ENCODE assay signal across 11 mouse cellular contexts in genomic region chr11:14182020-14182419, GRCm38 (mm10).
DNase-seq lines count a peak whose midpoint lies in the region; ATAC-seq and TF ChIP-seq lines count a peak whose summit lies in the region.
"Had no signal": no experiment of that assay in that cellular context is flagged by ENCODE, and none has a peak within 500 bp of the region (broad histone marks: within the 10 kb centered on the region; RNA-seq: fewer than 3 reads in every experiment).

No protein-coding gene starts in this region.

- no peak overlapping the region for H3K4me3 ChIP-seq in lung, embryonic 14.5 days (ENCODE audit: low read depth, low read length)
- H3K4me3 ChIP-seq in hindbrain, embryonic 14.5 days (replicated peaks; ENCODE audit: low read length): no peak overlapping the region
- no peak overlapping the region for H3K4me3 ChIP-seq in neural tube, embryonic 15.5 days (replicated peaks)
- H3K4me3 ChIP-seq: limb, embryonic 13.5 days had no signal

- WGBS in lung, embryonic 14.5 days: 18% methylated on average over 1 of the region's 1 CpGs
- WGBS in hindbrain, embryonic 14.5 days: 10% methylated on average over 1 of the region's 1 CpGs
- 4% methylated on average over 1 of the region's 1 CpGs for WGBS in neural tube, embryonic 15.5 days

- H3K9me3 ChIP-seq in lung, embryonic 14.5 days (ENCODE audit: low read depth, low read length): no peaks in the 10 kb centered on the region
- no peaks in the 10 kb centered on the region for H3K9me3 ChIP-seq in hindbrain, embryonic 14.5 days (ENCODE audit: control insufficient read depth, low read length)
- H3K9me3 ChIP-seq in neural tube, embryonic 15.5 days (replicated peaks): no peaks in the 10 kb centered on the region
- H3K9me3 ChIP-seq: G1E; limb, embryonic 13.5 days had no signal

- TF ChIP-seq CTCF in lung, embryonic 14.5 days (IDR thresholded peaks at IDR 0.05; ENCODE audit: low read depth): no peak

- H3K4me2 ChIP-seq in lung, embryonic 14.5 days: no peak overlapping the region
- no peak overlapping the region for H3K4me2 ChIP-seq in hindbrain, embryonic 14.5 days (replicated peaks)
- no peak overlapping the region for H3K4me2 ChIP-seq in neural tube, embryonic 15.5 days
- H3K4me2 ChIP-seq: limb, embryonic 13.5 days had no signal

- DNase-seq in lung, embryonic 14.5 days: peak; percentile 7
- DNase-seq in lung, postnatal 25 days (ENCODE audit: low spot score): no peak
- peak; percentile 69 for DNase-seq in embryo, embryonic 10.5 days (ENCODE audit: low spot score)
- DNase-seq in hindbrain, embryonic 14.5 days (ENCODE audit: low spot score): peak; percentile 29
- DNase-seq in urinary bladder, postnatal 36 days (ENCODE audit: low spot score in 2 of 2): no peak
- no peak for DNase-seq in spleen, adult 18-20 months
- DNase-seq in heart, postnatal 4 days: no peak
- DNase-seq: kidney, postnatal 14 days had no signal

- no peak overlapping the region for H3K9ac ChIP-seq in lung, embryonic 14.5 days
- H3K9ac ChIP-seq in hindbrain, embryonic 14.5 days: no peak overlapping the region
- H3K9ac ChIP-seq in neural tube, embryonic 15.5 days (replicated peaks): no peak overlapping the region
- H3K9ac ChIP-seq: limb, embryonic 13.5 days had no signal

- H3K27me3 ChIP-seq in lung, embryonic 14.5 days (ENCODE audit: insufficient read depth, low read length): no peaks in the 10 kb centered on the region
- no peaks in the 10 kb centered on the region for H3K27me3 ChIP-seq in hindbrain, embryonic 14.5 days (ENCODE audit: control insufficient read depth, insufficient read depth, low read length)
- no peaks in the 10 kb centered on the region for H3K27me3 ChIP-seq in neural tube, embryonic 15.5 days (replicated peaks)
- H3K27me3 ChIP-seq: limb, embryonic 13.5 days had no signal

- no peaks in the 10 kb centered on the region for H3K4me1 ChIP-seq in lung, embryonic 14.5 days (ENCODE audit: insufficient read depth)
- peaks cover 8% of the 10 kb centered on the region; the same call in 1 of the 2 replicates for H3K4me1 ChIP-seq in hindbrain, embryonic 14.5 days (replicated peaks; ENCODE audit: control insufficient read depth, insufficient read depth, low read length)
- H3K4me1 ChIP-seq in neural tube, embryonic 15.5 days: no peaks in the 10 kb centered on the region; the same call in 1 of the 2 replicates
- H3K4me1 ChIP-seq: limb, embryonic 13.5 days had no signal

- H3K27ac ChIP-seq in lung, embryonic 14.5 days (ENCODE audit: low read depth): no peak overlapping the region
- H3K27ac ChIP-seq in hindbrain, embryonic 14.5 days: peak overlapping the region; percentile 71; the same call in 1 of the 2 replicates
- H3K27ac ChIP-seq in neural tube, embryonic 15.5 days (replicated peaks): no peak overlapping the region
- H3K27ac ChIP-seq: limb, embryonic 13.5 days had no signal

- H3K36me3 ChIP-seq in lung, embryonic 14.5 days (ENCODE audit: insufficient read depth): no peaks in the 10 kb centered on the region
- no peaks in the 10 kb centered on the region for H3K36me3 ChIP-seq in hindbrain, embryonic 14.5 days (replicated peaks; ENCODE audit: control insufficient read depth, insufficient read depth)
- no peaks in the 10 kb centered on the region for H3K36me3 ChIP-seq in neural tube, embryonic 15.5 days
- H3K36me3 ChIP-seq: G1E; limb, embryonic 13.5 days had no signal

- no peak for ATAC-seq in lung, embryonic 14.5 days (ENCODE audit: insufficient read depth)
- ATAC-seq in hindbrain, embryonic 14.5 days (ENCODE audit: low FRiP score): peak; percentile 86
- ATAC-seq in neural tube, embryonic 15.5 days (ENCODE audit: low FRiP score): peak; percentile 73; the same call in 1 of the 2 replicates

Comparison
In these comparisons a context has a peak if more than half of its experiments do, and no peak if none do; other contexts are left out.
1. DNase-seq: peak in lung, embryonic 14.5 days (single experiment), embryo, embryonic 10.5 days (single experiment) and hindbrain, embryonic 14.5 days (single experiment); none in lung, postnatal 25 days (single experiment), urinary bladder, postnatal 36 days (0 of 2), spleen, adult 18-20 months (0 of 2) and heart, postnatal 4 days (single experiment).